Mouse (Mus musculus) hindbrain, embryonic 13.5 days (tissue): ENCODE measurements around the gene Lamc2. TPM values are rescaled to one million over a fixed set of nuclear protein-coding genes. Genes with fewer than 3 reads are reported as not detected.
"Not testable (repeated sequence)": the region's sequence is repeated elsewhere in the genome, so short reads cannot be mapped to it uniquely, and the experiment has no call there.

Source experiments
- ATAC-seq: fragments of 200-750 bp; cut with Nextera tagmentation; 2 replicates; pipeline ENCODE4 v1.8.0; 2017; ENCODE audit warnings: moderate TSS enrichment; ENCODE audit not compliant: low FRiP score
- H3K27ac ChIP-seq: fragments of 300-500 bp; sonication (generic); 2 replicates; pipeline ENCODE4 v1.5.1; 2015; ENCODE audit warnings: inconsistent platforms, mild to moderate bottlenecking, moderate library complexity
- H3K27me3 ChIP-seq: fragments of 300-500 bp; sonication (generic); 2 replicates; pipeline ENCODE4 v1.6.1; 2015; ENCODE audit warnings: mild to moderate bottlenecking, inconsistent platforms
- H3K36me3 ChIP-seq: fragments of 300-500 bp; sonication (generic); 2 replicates; pipeline ENCODE4 v1.6.1; 2015; ENCODE audit warnings: mild to moderate bottlenecking, inconsistent platforms
- H3K4me1 ChIP-seq: fragments of 300-500 bp; sonication (generic); replicated peaks from 2 replicates; pipeline ENCODE4 v1.6.1; 2015; ENCODE audit warnings: inconsistent platforms
- H3K4me2 ChIP-seq: fragments of 300-500 bp; sonication (generic); 2 replicates; pipeline ENCODE4 v1.6.1; 2015; ENCODE audit warnings: inconsistent platforms, mild to moderate bottlenecking, moderate library complexity
- H3K4me3 ChIP-seq: fragments of 300-500 bp; sonication (generic); 2 replicates; pipeline ENCODE4 v1.5.1; 2015; ENCODE audit warnings: mild to moderate bottlenecking, inconsistent platforms
- H3K9ac ChIP-seq: fragments of 300-500 bp; sonication (generic); 2 replicates; pipeline ENCODE4 v1.6.1; 2015; ENCODE audit warnings: mild to moderate bottlenecking, inconsistent platforms
- H3K9me3 ChIP-seq: fragments of 300-500 bp; sonication (generic); 2 replicates; pipeline ENCODE4 v1.6.1; 2016; ENCODE audit warnings: inconsistent platforms
- WGBS: fragments of 180-500 bp; shearing (Covaris S2); methylation state at CpG from one replicate; pipeline ENCODE4 v1.1.7; 2015; 5-methylcytosine and 5-hydroxymethylcytosine counted together
- polyA plus RNA-seq: library from polyadenylated mRNA; unstranded; fragments of >200 nt; fragmentation: Nextera tagmentation; extraction: Ambion mirVana; gene quantifications from 2 replicates; pipeline ENCODE4 v1.2.1, GENCODE M21; 2015

The Lamc2 gene
- polyA plus RNA-seq, 1 experiment from 2014 or later = 0.84 TPM

DNA sequence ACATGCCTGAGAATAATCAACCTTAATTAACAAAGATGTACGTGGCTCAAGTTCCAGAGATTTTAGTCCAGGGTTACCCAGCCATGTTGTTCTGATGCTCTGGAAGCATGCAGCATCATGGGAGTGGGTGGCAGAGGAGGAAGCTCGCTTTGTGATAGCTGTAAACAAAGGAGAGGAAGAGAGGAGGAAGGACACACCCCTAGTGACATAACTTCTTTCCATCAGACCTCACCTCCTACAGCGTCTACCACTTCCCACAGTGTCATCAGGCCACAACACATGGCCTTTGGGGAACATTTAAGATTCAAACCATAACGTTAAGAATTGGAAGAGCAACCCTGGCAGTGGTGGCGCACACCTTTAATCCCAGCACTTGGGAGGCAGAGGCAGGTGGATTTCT, 98.5 kb downstream of the Lamc2 start:
- Histone ChIP-seq H3K4me3 (no peak overlapping the region), H3K4me1 (peaks cover 16% of the 10 kb centered on the region), H3K36me3 (peaks cover 50% of the 10 kb centered on the region), H3K9me3 (no peaks in the 10 kb centered on the region), H3K27me3 (peaks cover 11% of the 10 kb centered on the region), H3K9ac (no peak overlapping the region), H3K4me2 (no peak overlapping the region), H3K27ac (no peak overlapping the region)
- no peak for ATAC-seq
- WGBS = 78% methylated on average over 5 of the region's 5 CpGs

DNA sequence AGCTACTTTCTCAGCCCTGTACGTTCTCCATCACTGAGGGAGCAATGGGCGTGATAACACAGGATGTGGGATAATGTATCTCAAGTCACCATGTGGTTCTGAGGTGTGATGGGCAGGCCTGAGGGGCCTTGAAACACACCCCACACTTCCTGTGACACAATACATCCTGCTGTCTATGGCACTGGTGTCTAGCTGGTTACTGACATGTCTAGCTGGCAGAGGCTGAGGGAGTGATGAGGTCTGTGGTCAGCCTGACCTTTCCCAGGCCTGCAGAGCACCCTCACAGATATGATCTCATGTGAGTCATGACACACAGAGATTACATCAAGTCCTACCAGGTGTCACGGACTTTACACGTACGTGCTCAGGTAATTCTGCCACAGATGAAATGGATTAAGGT, 101.0 kb downstream of the Lamc2 start:
- Histone ChIP-seq H3K4me3 (no peak overlapping the region), H3K27ac (no peak overlapping the region), H3K27me3 (peaks cover 5% of the 10 kb centered on the region; the same call in 1 of the 2 replicates), H3K4me2 (no peak overlapping the region), H3K4me1 (peaks cover 8% of the 10 kb centered on the region; the same call in 1 of the 2 replicates), H3K9me3 (no peaks in the 10 kb centered on the region), H3K36me3 (peaks cover 41% of the 10 kb centered on the region), H3K9ac (no peak overlapping the region)
- ATAC-seq = no peak
- WGBS = 94% methylated on average over 5 of the region's 5 CpGs

DNA sequence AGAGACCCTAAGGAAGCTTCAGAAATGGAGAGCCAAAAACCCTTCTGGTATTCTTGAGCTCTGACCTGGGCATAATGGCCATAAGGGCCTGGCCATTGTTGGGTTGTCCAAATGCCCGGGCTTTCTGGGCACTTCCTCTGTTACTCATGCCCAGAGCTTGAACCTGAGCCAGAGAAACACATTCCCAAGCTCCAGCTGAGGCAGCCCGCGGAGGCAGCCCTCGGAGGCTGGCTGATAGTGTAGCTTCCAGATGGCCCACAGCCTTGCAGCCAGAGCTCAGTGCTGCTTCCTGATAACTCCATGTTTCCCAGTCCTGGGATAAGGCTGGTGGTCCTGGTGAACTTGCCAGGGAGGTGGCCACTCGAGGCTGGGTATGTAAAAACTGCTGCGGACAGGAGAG, 102.1 kb downstream of the Lamc2 start:
- H3K4me2 ChIP-seq = no peak overlapping the region
- H3K4me3 ChIP-seq = no peak overlapping the region
- no peaks in the 10 kb centered on the region for H3K27me3 ChIP-seq
- 58% methylated on average over 6 of the region's 6 CpGs for WGBS
- peaks cover 34% of the 10 kb centered on the region for H3K36me3 ChIP-seq
- peaks cover 8% of the 10 kb centered on the region; the same call in 1 of the 2 replicates for H3K4me1 ChIP-seq
- H3K27ac ChIP-seq = no peak overlapping the region
- no peaks in the 10 kb centered on the region for H3K9me3 ChIP-seq
- ATAC-seq = no peak
- H3K9ac ChIP-seq = no peak overlapping the region

DNA sequence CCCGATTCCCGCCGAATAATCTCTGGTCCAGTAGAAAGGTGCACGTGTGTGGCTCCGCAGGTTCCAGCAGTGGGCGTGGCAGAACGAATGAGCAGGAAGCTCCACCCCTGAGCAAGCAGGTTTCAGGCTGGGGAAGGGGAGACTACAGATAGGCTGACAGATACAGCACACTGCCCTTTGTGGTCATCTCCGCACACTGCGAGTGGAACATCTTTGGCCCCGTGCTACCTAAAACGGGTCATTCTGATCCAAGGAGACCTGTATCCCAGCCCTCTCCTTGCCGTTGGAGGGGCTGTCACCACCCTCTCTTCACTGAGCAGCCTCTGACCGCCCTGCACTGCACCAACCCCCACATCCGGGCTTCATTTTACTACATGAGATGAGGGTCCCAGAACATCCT, 103.0 kb downstream of the Lamc2 start:
- H3K9ac ChIP-seq, H3K9me3 ChIP-seq, ATAC-seq, H3K4me2 ChIP-seq, H3K27ac ChIP-seq, H3K4me1 ChIP-seq, H3K4me3 ChIP-seq, H3K27me3 ChIP-seq: not testable (repeated sequence)
- 87% methylated on average over 9 of the region's 14 CpGs for WGBS
- peaks cover 27% of the 10 kb centered on the region for H3K36me3 ChIP-seq

DNA sequence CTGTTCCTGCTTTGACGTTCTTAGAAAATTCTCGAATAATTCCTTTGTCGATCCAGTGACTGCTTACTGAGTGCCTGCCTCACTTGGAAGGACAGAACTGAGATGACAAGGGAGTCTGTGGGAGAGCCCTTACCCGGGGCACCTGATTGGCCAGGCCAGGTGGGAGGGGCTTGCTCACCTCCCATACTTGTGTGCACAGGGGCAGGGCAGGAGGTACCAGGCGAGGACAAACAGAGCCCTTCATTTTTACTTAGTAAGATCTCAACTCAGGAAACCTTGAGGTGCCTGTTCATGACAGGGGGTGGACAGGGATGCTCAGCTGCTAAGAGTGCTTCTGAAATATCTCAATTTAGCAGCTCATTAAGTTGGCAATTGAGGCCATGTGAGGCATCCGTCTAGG, 110.3 kb downstream of the Lamc2 start:
- Histone ChIP-seq H3K9me3 (no peaks in the 10 kb centered on the region), H3K4me2 (no peak overlapping the region), H3K9ac (no peak overlapping the region), H3K4me1 (peaks cover 46% of the 10 kb centered on the region), H3K27ac (no peak overlapping the region), H3K36me3 (peaks cover 10% of the 10 kb centered on the region), H3K27me3 (peaks cover 44% of the 10 kb centered on the region), H3K4me3 (no peak overlapping the region)
- ATAC-seq = 0 out of 2 replicates have a peak, but pooled peaks have one; percentile 47
- whole genome bisulfite sequencing = 53% methylated on average over 6 of the region's 6 CpGs

DNA sequence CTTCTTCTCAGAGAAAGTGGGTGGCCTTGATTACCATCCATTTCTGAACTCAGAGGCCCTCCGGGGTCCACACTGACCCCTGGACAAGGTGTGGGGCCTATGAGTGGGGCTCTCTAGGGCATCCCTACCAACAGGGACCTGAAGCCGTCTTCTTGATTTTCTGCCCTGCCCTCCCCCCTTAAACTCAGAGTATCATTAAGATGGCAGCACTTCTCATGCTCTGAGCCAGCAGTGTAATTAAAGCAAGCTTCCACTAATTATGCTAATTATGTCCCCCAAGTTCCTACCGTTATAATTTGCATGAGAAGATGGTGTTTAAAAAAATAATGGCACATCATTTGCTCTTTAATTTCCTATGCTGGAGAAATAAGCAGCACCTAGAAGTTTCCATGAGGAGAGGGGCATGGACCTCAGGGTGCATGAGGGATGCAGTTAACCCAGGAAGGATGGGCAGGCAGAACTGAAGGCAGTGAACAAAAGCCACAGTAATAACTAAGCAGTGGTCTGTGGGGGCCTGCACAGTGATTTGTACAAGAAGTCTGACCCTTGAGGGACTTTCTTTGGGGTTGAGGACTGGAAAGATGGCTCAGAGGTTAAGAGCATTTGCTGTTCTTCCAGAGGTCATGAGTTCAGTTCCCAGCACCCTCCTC, 111.0 kb downstream of the Lamc2 start:
- Histone ChIP-seq H3K9me3 (no peaks in the 10 kb centered on the region), H3K4me1 (peaks cover 46% of the 10 kb centered on the region), H3K4me2 (no peak overlapping the region), H3K27ac (peak overlapping the region; percentile 31; the same call in 1 of the 2 replicates), H3K4me3 (no peak overlapping the region), H3K9ac (no peak overlapping the region), H3K36me3 (peaks cover 10% of the 10 kb centered on the region), H3K27me3 (peaks cover 51% of the 10 kb centered on the region)
- no peak for ATAC-seq
- WGBS = 69% methylated on average over 3 of the region's 3 CpGs

DNA sequence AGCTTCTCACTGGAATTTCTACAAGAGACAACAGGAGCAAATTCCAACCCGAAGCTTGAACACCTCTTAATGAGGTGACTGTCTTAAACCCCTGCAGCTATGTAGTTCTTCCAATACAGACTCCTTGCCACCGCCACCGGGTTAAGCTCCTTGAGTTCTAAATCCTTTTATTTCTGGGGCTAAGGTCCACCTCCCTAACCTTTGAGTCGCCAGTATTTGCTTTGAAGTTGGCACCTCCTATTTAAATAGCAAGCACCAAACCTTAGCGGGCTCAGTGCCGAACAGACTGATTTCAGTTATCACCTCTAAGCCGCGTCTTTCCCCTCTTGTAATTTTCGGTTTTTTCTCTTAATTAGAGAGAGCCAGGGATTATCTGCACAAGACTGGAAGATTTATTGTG, 112.8 kb downstream of the Lamc2 start:
- no peak for ATAC-seq
- H3K9ac ChIP-seq = no peak overlapping the region
- 25% methylated on average over 9 of the region's 9 CpGs for WGBS
- H3K36me3 ChIP-seq = peaks cover 10% of the 10 kb centered on the region
- H3K4me1 ChIP-seq = peaks cover 46% of the 10 kb centered on the region
- no peaks in the 10 kb centered on the region for H3K9me3 ChIP-seq
- no peak overlapping the region for H3K27ac ChIP-seq
- no peak overlapping the region for H3K4me2 ChIP-seq
- peaks cover 52% of the 10 kb centered on the region for H3K27me3 ChIP-seq
- no peak overlapping the region for H3K4me3 ChIP-seq

Other genes starting within 250 kb of the Lamc2 start
- 68.0 and 70.2 TPM in 2 replicates for gene Nmnat2, start 231.5 kb downstream of the Lamc2 start, polyA plus RNA-seq
- 18.6 and 20.2 TPM in 2 replicates for gene Lamc1, start 146.3 kb upstream of the Lamc2 start, polyA plus RNA-seq
- gene Shcbp1l, start 238.7 kb upstream of the Lamc2 start, polyA plus RNA-seq = 0.25 and 0.26 TPM in 2 replicates